Mouse (Mus musculus) heart, embryonic 11.5 days (tissue): ENCODE results near the gene Grk1. TPM values are rescaled to one million over a fixed set of nuclear protein-coding genes. Genes with fewer than 3 reads are reported as not detected.

Source experiments
- ATAC-seq: fragments of 200-750 bp; cut with Nextera tagmentation; replicated peaks from 2 replicates; pipeline ENCODE4 v1.8.0; 2017; ENCODE audit warnings: moderate library complexity; ENCODE audit not compliant: insufficient number of reproducible peaks, low FRiP score, low TSS enrichment
- H3K27ac ChIP-seq: fragments of 300-500 bp; sonication (generic); 2 replicates; pipeline ENCODE4 v1.5.1; 2014; ENCODE audit warnings: mild to moderate bottlenecking, low read depth, low read length
- H3K27me3 ChIP-seq: fragments of 300-500 bp; sonication (generic); 2 replicates; pipeline ENCODE4 v1.6.1; 2014; ENCODE audit warnings: mild to moderate bottlenecking, low read length, mixed read lengths; ENCODE audit not compliant: control insufficient read depth, insufficient read depth
- H3K36me3 ChIP-seq: fragments of 300-500 bp; sonication (generic); 2 replicates; pipeline ENCODE4 v1.6.1; 2014; ENCODE audit warnings: mild to moderate bottlenecking, low read length, moderate library complexity, mixed read lengths; ENCODE audit not compliant: control insufficient read depth, insufficient read depth
- H3K4me1 ChIP-seq: fragments of 300-500 bp; sonication (generic); 2 replicates; pipeline ENCODE4 v1.6.1; 2014; ENCODE audit warnings: low read length; ENCODE audit not compliant: control insufficient read depth, insufficient read depth
- H3K4me2 ChIP-seq: fragments of 300-500 bp; sonication (generic); 2 replicates; pipeline ENCODE4 v1.6.1; 2014; ENCODE audit warnings: mild to moderate bottlenecking, moderate library complexity
- H3K4me3 ChIP-seq: fragments of 300-500 bp; sonication (generic); 2 replicates; pipeline ENCODE4 v1.5.1; 2014; ENCODE audit warnings: low read depth, low read length
- H3K9ac ChIP-seq: fragments of 300-500 bp; sonication (generic); 2 replicates; pipeline ENCODE4 v1.6.1; 2014; ENCODE audit warnings: mild to moderate bottlenecking, low read depth, low read length, moderate library complexity
- H3K9me3 ChIP-seq: fragments of 300-500 bp; sonication (generic); replicated peaks from 2 replicates; pipeline ENCODE4 v1.6.1; 2016; ENCODE audit warnings: low read length; ENCODE audit not compliant: control insufficient read depth
- WGBS: fragments of 180-500 bp; shearing (Covaris S2); extraction: QIAGEN DNeasy Blood & Tissue Kit; methylation state at CpG from one replicate; pipeline ENCODE4 v1.1.7; 2014; ENCODE audit not compliant: insufficient replicate concordance; 5-methylcytosine and 5-hydroxymethylcytosine counted together
- polyA plus RNA-seq: library from polyadenylated mRNA; unstranded; fragments of >200 nt; fragmentation: Nextera tagmentation; extraction: Ambion mirVana; gene quantifications from 2 replicates; pipeline ENCODE4 v1.2.1, GENCODE M21; 2014

The Grk1 gene
- polyA plus RNA-seq, 1 experiment from 2014 or later: 0.04 TPM

- ATAC-seq: no peak
- Histone ChIP-seq H3K4me3 (no peak within 1 kb of the TSS), H3K4me2 (no peak within 1 kb of the TSS), H3K27me3 (peaks cover 35% of the 10 kb centered on the region), H3K9ac (no peak within 1 kb of the TSS), H3K27ac (no peak within 1 kb of the TSS), H3K4me1 (no peaks in the 10 kb centered on the region), H3K9me3 (no peaks in the 10 kb centered on the region), H3K36me3 (no peaks in the 10 kb centered on the region)
- WGBS: 30% methylated on average over 10 of the region's 10 CpGs
Measured at GRCm38 (mm10) chr8:13434889-13435288, 30.0 kb downstream of the Grk1 start, which contains the start of gene Tmem255b. Gene Tmem255b (plus strand): TSS chr8:13435189.

GRCm38 (mm10) chr8:13436052-13436451 lies 31.2 kb downstream of the Grk1 start:
- peaks cover 35% of the 10 kb centered on the region for H3K27me3 ChIP-seq
- no peak for ATAC-seq
- no peak overlapping the region for H3K4me3 ChIP-seq
- WGBS: 15% methylated on average over 8 of the region's 8 CpGs
- H3K36me3 ChIP-seq: no peaks in the 10 kb centered on the region
- H3K4me1 ChIP-seq: no peaks in the 10 kb centered on the region
- H3K9ac ChIP-seq: no peak overlapping the region
- no peak overlapping the region for H3K27ac ChIP-seq
- no peaks in the 10 kb centered on the region for H3K9me3 ChIP-seq
- H3K4me2 ChIP-seq: no peak overlapping the region

GRCm38 (mm10) chr8:13437531-13437930 lies 32.6 kb downstream of the Grk1 start:
- ATAC-seq: no peak
- no peak overlapping the region for H3K4me3 ChIP-seq
- no peak overlapping the region for H3K27ac ChIP-seq
- peaks cover 35% of the 10 kb centered on the region for H3K27me3 ChIP-seq
- no peaks in the 10 kb centered on the region for H3K4me1 ChIP-seq
- H3K4me2 ChIP-seq: no peak overlapping the region
- H3K9ac ChIP-seq: no peak overlapping the region
- H3K9me3 ChIP-seq: no peaks in the 10 kb centered on the region
- no peaks in the 10 kb centered on the region for H3K36me3 ChIP-seq
- 69% methylated on average over 2 of the region's 2 CpGs for WGBS

- Histone ChIP-seq H3K36me3 (no peaks in the 10 kb centered on the region), H3K27me3 (peaks cover 3% of the 10 kb centered on the region; the same call in 1 of the 2 replicates), H3K9me3 (no peaks in the 10 kb centered on the region), H3K27ac (no peak overlapping the region), H3K4me3 (no peak overlapping the region), H3K9ac (no peak overlapping the region), H3K4me1 (no peaks in the 10 kb centered on the region), H3K4me2 (no peak overlapping the region)
- WGBS: 81% methylated on average over 2 of the region's 2 CpGs
- no peak for ATAC-seq
Measured at GRCm38 (mm10) chr8:13442152-13442551, 37.3 kb downstream of the Grk1 start.

GRCm38 (mm10) chr8:13446456-13446855 lies 41.6 kb downstream of the Grk1 start:
- Histone ChIP-seq H3K9me3 (no peaks in the 10 kb centered on the region), H3K9ac (no peak overlapping the region), H3K36me3 (no peaks in the 10 kb centered on the region), H3K27me3 (peaks cover 2% of the 10 kb centered on the region; the same call in 1 of the 2 replicates), H3K4me1 (no peaks in the 10 kb centered on the region), H3K4me3 (no peak overlapping the region), H3K4me2 (no peak overlapping the region), H3K27ac (no peak overlapping the region)
- 88% methylated on average over 6 of the region's 6 CpGs for whole genome bisulfite sequencing
- no peak for ATAC-seq

GRCm38 (mm10) chr8:13448145-13448544 lies 43.3 kb downstream of the Grk1 start:
- H3K4me3 ChIP-seq: no peak overlapping the region
- H3K27me3 ChIP-seq: peaks cover 2% of the 10 kb centered on the region; the same call in 1 of the 2 replicates
- no peak overlapping the region for H3K27ac ChIP-seq
- H3K36me3 ChIP-seq: no peaks in the 10 kb centered on the region
- no peak for ATAC-seq
- H3K4me2 ChIP-seq: no peak overlapping the region
- no peaks in the 10 kb centered on the region for H3K9me3 ChIP-seq
- no peaks in the 10 kb centered on the region for H3K4me1 ChIP-seq
- H3K9ac ChIP-seq: no peak overlapping the region
- WGBS: 50% methylated on average over 4 of the region's 4 CpGs

GRCm38 (mm10) chr8:13451747-13452277 lies 46.9 kb downstream of the Grk1 start:
- Histone ChIP-seq H3K4me3 (no peak overlapping the region), H3K4me2 (no peak overlapping the region), H3K27ac (no peak overlapping the region), H3K4me1 (no peaks in the 10 kb centered on the region), H3K27me3 (peaks cover 2% of the 10 kb centered on the region; the same call in 1 of the 2 replicates), H3K9ac (no peak overlapping the region), H3K36me3 (no peaks in the 10 kb centered on the region), H3K9me3 (no peaks in the 10 kb centered on the region)
- 67% methylated on average over 6 of the region's 6 CpGs for WGBS
- ATAC-seq: no peak

- no peak for ATAC-seq
- no peaks in the 10 kb centered on the region for H3K4me1 ChIP-seq
- H3K9ac ChIP-seq: no peak overlapping the region
- 68% methylated on average over 8 of the region's 8 CpGs for WGBS
- no peak overlapping the region for H3K4me2 ChIP-seq
- no peak overlapping the region for H3K27ac ChIP-seq
- no peaks in the 10 kb centered on the region for H3K9me3 ChIP-seq
- H3K36me3 ChIP-seq: no peaks in the 10 kb centered on the region
- no peak overlapping the region for H3K4me3 ChIP-seq
- H3K27me3 ChIP-seq: peaks cover 2% of the 10 kb centered on the region; the same call in 1 of the 2 replicates
Measured at GRCm38 (mm10) chr8:13454341-13455113, 49.6 kb downstream of the Grk1 start.
